Mouse (Mus musculus): ENCODE measurements around the gene Gm4858. TPM values are rescaled to one million over a fixed set of nuclear protein-coding genes. Genes with fewer than 3 reads are reported as not detected.
"Not testable (repeated sequence)": the region's sequence is repeated elsewhere in the genome, so short reads cannot be mapped to it uniquely, and the experiment has no call there.

Gm4858 gene
- polyA plus RNA-seq, 1 experiment from 2014 or later: not detected

DNA sequence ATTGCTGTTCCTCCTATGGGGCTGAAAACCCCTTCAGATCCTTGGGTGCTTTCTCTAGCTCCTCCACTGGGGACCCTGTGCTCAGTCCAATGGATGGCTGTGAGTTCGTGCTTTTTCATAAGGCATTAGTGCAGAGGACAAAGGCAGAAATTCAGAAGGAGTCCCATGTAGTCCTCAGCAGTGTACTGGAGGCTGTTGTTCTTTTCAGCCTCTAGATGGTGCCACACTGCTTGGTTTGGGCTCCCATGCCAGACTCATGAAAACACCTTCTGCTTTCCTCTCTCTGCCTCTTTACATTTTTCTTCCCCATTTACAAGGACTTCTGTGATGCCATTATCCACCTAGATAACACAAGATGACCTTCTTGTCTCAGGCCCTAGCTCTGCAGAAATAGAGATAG lies 25.0 kb downstream of the Gm4858 start:
- H3K27ac ChIP-seq (ENCODE audit: low read depth, low read length); H3K9ac ChIP-seq (ENCODE audit: low read length); H3K4me1 ChIP-seq (ENCODE audit: control insufficient read depth, insufficient read depth, low read length); H3K4me2 ChIP-seq; H3K36me3 ChIP-seq (ENCODE audit: control insufficient read depth, insufficient read depth, low read length); DNase-seq (ENCODE audit: low spot score, missing footprints); H3K9me3 ChIP-seq (ENCODE audit: control insufficient read depth, low read length); H3K27me3 ChIP-seq (ENCODE audit: control insufficient read depth, insufficient read depth, low read length); H3K4me3 ChIP-seq (ENCODE audit: low read depth, low read length): not testable (repeated sequence)
- peak; percentile 63 for ATAC-seq (ENCODE audit: low FRiP score)
- WGBS: 40% methylated on average over 1 of the region's 1 CpGs

DNA sequence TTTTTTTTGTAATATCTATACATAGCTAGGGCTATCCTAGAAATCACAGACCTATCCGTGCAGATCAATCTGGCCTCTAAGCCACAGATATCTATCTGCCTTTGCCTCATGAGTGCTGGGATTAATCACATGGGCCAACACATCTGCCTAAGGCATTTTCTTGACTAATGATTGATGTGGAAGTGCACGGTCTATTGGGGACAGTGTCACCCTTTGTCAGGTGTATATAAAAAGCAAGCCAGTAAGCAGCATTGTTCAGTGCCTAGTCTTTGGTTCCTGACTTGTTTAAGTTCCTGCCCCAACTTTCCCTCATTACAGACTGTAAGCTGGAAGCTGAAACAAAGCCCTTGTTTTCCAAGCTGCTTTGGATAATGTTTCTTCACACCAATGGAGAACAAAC lies 27.8 kb downstream of the Gm4858 start:
- no peak overlapping the region for H3K4me2 ChIP-seq
- no peak for ATAC-seq (ENCODE audit: low FRiP score)

DNA sequence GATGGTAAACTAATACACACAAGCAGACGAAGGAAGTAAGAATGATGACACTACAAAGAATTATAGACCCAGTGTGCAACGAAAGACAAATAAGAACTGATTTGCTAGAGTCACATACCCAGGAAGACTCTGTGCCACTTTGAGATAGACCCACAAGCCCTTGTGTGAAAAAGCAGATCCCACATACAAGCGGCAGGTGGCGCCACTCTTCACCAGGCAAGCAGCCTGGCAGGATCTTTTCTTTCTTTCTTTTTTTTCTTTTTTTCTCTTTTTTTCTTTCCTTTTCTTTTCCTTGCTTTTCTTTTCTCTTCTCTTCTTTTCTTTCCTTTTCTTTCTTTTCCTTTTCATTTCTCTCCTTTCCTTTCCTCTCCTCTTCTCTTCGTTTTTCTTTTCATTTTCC lies 43.0 kb downstream of the Gm4858 start:
- ATAC-seq (ENCODE audit: low FRiP score) (no peak), DNase-seq (ENCODE audit: low spot score, missing footprints) (no peak)
- H3K36me3 ChIP-seq (ENCODE audit: control insufficient read depth, insufficient read depth, low read length): no peaks in the 10 kb centered on the region
- no peaks in the 10 kb centered on the region for H3K9me3 ChIP-seq (ENCODE audit: control insufficient read depth, low read length)
- H3K9ac ChIP-seq (ENCODE audit: low read length): no peak overlapping the region
- H3K4me1 ChIP-seq (ENCODE audit: control insufficient read depth, insufficient read depth, low read length): no peaks in the 10 kb centered on the region
- no peak overlapping the region for H3K27ac ChIP-seq (ENCODE audit: low read depth, low read length)
- H3K4me3 ChIP-seq (ENCODE audit: low read depth, low read length): no peak overlapping the region
- 40% methylated on average over 5 of the region's 5 CpGs for WGBS
- H3K4me2 ChIP-seq: no peak overlapping the region
- no peaks in the 10 kb centered on the region for H3K27me3 ChIP-seq (ENCODE audit: control insufficient read depth, insufficient read depth, low read length)

More for the DNA sequence above, 27.8 kb downstream of the Gm4858 start:
- no peak overlapping the region for H3K27ac ChIP-seq (ENCODE audit: low read depth, low read length)
- no peak overlapping the region for H3K4me3 ChIP-seq (ENCODE audit: low read depth, low read length)
- H3K9ac ChIP-seq (ENCODE audit: low read length): no peak overlapping the region
- no peak for DNase-seq (ENCODE audit: low spot score, missing footprints)
- 85% methylated on average over 2 of the region's 2 CpGs for WGBS
- H3K4me1 ChIP-seq (ENCODE audit: control insufficient read depth, insufficient read depth, low read length): no peaks in the 10 kb centered on the region
- H3K36me3 ChIP-seq (ENCODE audit: control insufficient read depth, insufficient read depth, low read length): no peaks in the 10 kb centered on the region
- no peaks in the 10 kb centered on the region for H3K9me3 ChIP-seq (ENCODE audit: control insufficient read depth, low read length)
- no peaks in the 10 kb centered on the region for H3K27me3 ChIP-seq (ENCODE audit: control insufficient read depth, insufficient read depth, low read length)

DNA sequence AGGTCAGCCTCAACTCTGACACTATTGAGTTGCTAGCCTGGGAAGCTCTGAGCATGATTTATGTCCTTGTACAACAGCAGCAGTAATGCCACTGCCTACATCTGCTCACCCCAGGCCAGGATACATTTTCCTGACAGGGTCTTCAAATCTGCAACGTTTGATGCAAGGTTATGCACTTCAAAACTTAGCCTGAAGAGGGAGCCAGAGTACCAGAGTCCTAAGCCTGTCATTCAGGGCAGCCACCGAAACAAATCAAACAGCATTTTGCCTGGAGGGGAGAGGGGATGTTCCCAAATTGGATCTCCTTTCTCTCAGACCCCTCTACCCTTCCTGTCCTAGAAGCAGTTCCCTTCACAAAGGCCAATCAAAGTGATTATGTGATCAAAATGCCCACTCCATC lies 45.9 kb downstream of the Gm4858 start:
- ATAC-seq (ENCODE audit: low FRiP score) (peak; percentile 42; the same call in 1 of the 2 replicates), DNase-seq (ENCODE audit: low spot score, missing footprints) (peak; percentile 93)
- no peaks in the 10 kb centered on the region for H3K9me3 ChIP-seq (ENCODE audit: control insufficient read depth, low read length)
- no peak overlapping the region for H3K9ac ChIP-seq (ENCODE audit: low read length)
- no peaks in the 10 kb centered on the region for H3K27me3 ChIP-seq (ENCODE audit: control insufficient read depth, insufficient read depth, low read length)
- H3K4me1 ChIP-seq (ENCODE audit: control insufficient read depth, insufficient read depth, low read length): no peaks in the 10 kb centered on the region
- WGBS: 12% methylated on average over 2 of the region's 2 CpGs
- no peaks in the 10 kb centered on the region for H3K36me3 ChIP-seq (ENCODE audit: control insufficient read depth, insufficient read depth, low read length)
- H3K4me2 ChIP-seq: no peak overlapping the region
- H3K27ac ChIP-seq (ENCODE audit: low read depth, low read length): no peak overlapping the region
- no peak overlapping the region for H3K4me3 ChIP-seq (ENCODE audit: low read depth, low read length)

DNA sequence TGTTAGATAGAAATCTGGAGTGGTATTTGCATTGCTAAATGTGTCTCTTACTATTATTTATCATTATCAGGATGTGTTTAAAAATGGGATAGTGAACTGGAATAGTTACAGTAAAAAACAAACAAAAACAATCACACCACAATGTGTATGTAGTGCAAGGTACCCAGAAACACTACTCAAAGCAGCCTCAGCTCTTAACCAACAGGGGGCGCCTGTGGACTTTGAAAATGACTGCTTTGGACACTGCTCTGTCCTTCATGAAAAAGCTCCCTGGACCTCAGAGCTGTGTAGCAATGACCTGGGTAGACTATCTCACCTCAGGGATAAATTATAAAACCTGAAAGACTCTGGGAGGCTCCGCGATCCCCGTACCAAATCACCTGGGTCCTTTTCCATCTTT lies 50.5 kb downstream of the Gm4858 start:
- Histone ChIP-seq H3K4me1 (ENCODE audit: control insufficient read depth, insufficient read depth, low read length) (no peaks in the 10 kb centered on the region), H3K27ac (ENCODE audit: low read depth, low read length) (no peak overlapping the region)
- no peak for ATAC-seq (ENCODE audit: low FRiP score)

More for the DNA sequence above, 50.5 kb downstream of the Gm4858 start:
- Histone ChIP-seq H3K4me3 (ENCODE audit: low read depth, low read length) (no peak overlapping the region), H3K4me2 (no peak overlapping the region), H3K27me3 (ENCODE audit: control insufficient read depth, insufficient read depth, low read length) (no peaks in the 10 kb centered on the region), H3K9me3 (ENCODE audit: control insufficient read depth, low read length) (no peaks in the 10 kb centered on the region), H3K9ac (ENCODE audit: low read length) (no peak overlapping the region), H3K36me3 (ENCODE audit: control insufficient read depth, insufficient read depth, low read length) (no peaks in the 10 kb centered on the region)
- no peak for DNase-seq (ENCODE audit: low spot score, missing footprints)
- WGBS: 58% methylated on average over 4 of the region's 4 CpGs

Other genes starting within 250 kb of the Gm4858 start
- not detected in 2 replicates for gene Kprp, start 241.6 kb upstream of the Gm4858 start, polyA plus RNA-seq (2014; fragmentation: Nextera tagmentation; extraction: Ambion mirVana)
- not detected in 2 replicates for gene Lce1l, start 217.5 kb upstream of the Gm4858 start, polyA plus RNA-seq (2014; fragmentation: Nextera tagmentation; extraction: Ambion mirVana)
- gene 2310050C09Rik, start 198.6 kb upstream of the Gm4858 start, polyA plus RNA-seq (2014; fragmentation: Nextera tagmentation; extraction: Ambion mirVana): not detected in 2 replicates
- gene Lce3a, start 142.6 kb upstream of the Gm4858 start, polyA plus RNA-seq (2014; fragmentation: Nextera tagmentation; extraction: Ambion mirVana): not detected in 2 replicates
- not detected in 2 replicates for gene Lce3b, start 135.8 kb upstream of the Gm4858 start, polyA plus RNA-seq (2014; fragmentation: Nextera tagmentation; extraction: Ambion mirVana)
- gene Lce3c, start 124.3 kb upstream of the Gm4858 start, polyA plus RNA-seq (2014; fragmentation: Nextera tagmentation; extraction: Ambion mirVana): not detected in 2 replicates
- gene Lce3d, start 111.4 kb upstream of the Gm4858 start, polyA plus RNA-seq (2014; fragmentation: Nextera tagmentation; extraction: Ambion mirVana): not detected in 2 replicates
- gene Lce3e, start 101.8 kb upstream of the Gm4858 start, polyA plus RNA-seq (2014; fragmentation: Nextera tagmentation; extraction: Ambion mirVana): not detected in 2 replicates
- gene Lce3f, start 76.6 kb upstream of the Gm4858 start, polyA plus RNA-seq (2014; fragmentation: Nextera tagmentation; extraction: Ambion mirVana): not detected in 2 replicates
- 0.19 and 0.63 TPM in 2 replicates for gene Crct1, start 53.1 kb upstream of the Gm4858 start, polyA plus RNA-seq (2014; fragmentation: Nextera tagmentation; extraction: Ambion mirVana)
- gene Lce1m, start 49.8 kb upstream of the Gm4858 start, polyA plus RNA-seq (2014; fragmentation: Nextera tagmentation; extraction: Ambion mirVana): not detected in 2 replicates
- gene Crnn, start 76.0 kb downstream of the Gm4858 start, polyA plus RNA-seq (2014; fragmentation: Nextera tagmentation; extraction: Ambion mirVana): not detected in 2 replicates
- gene Flg2, start 128.5 kb downstream of the Gm4858 start, polyA plus RNA-seq (2014; fragmentation: Nextera tagmentation; extraction: Ambion mirVana): not detected in 2 replicates
- gene Flg, start 204.7 kb downstream of the Gm4858 start, polyA plus RNA-seq (2014; fragmentation: Nextera tagmentation; extraction: Ambion mirVana): not detected in 2 replicates